ENCODE assay signal across 18 mouse cellular contexts in genomic region chr13:92707941-92708340, GRCm38 (mm10).
DNase-seq lines count a peak whose midpoint lies in the region; ATAC-seq and TF ChIP-seq lines count a peak whose summit lies in the region.
"Had no signal": no experiment of that assay in that cellular context is flagged by ENCODE, and none has a peak within 500 bp of the region (broad histone marks: within the 10 kb centered on the region; RNA-seq: fewer than 3 reads in every experiment).

No protein-coding gene starts in this region.

- H3K36me3 ChIP-seq in intestine, postnatal 0 days (ENCODE audit: control insufficient read depth, insufficient read depth): peaks cover 30% of the 10 kb centered on the region; the same call in 1 of the 2 replicates
- H3K36me3 ChIP-seq in intestine, embryonic 16.5 days (ENCODE audit: control insufficient read depth, insufficient read depth, low read length): 0 out of 2 replicates have a peak, but pooled peaks cover 2% of the 10 kb centered on the region
- H3K36me3 ChIP-seq in midbrain, embryonic 10.5 days: peaks cover 17% of the 10 kb centered on the region
- peaks cover 3% of the 10 kb centered on the region; the same call in 1 of the 2 replicates for H3K36me3 ChIP-seq in midbrain, embryonic 13.5 days
- peaks cover 33% of the 10 kb centered on the region for H3K36me3 ChIP-seq in thymus, adult 2 months (ENCODE audit: control insufficient read depth, insufficient read depth, low read length)
- H3K36me3 ChIP-seq in hindbrain, embryonic 11.5 days (ENCODE audit: control insufficient read depth, insufficient read depth, low read length): no peaks in the 10 kb centered on the region

- no peaks in the 10 kb centered on the region for H3K27me3 ChIP-seq in intestine, postnatal 0 days (replicated peaks; ENCODE audit: control insufficient read depth, insufficient read depth, low read length)
- H3K27me3 ChIP-seq in intestine, embryonic 16.5 days (replicated peaks; ENCODE audit: control insufficient read depth, insufficient read depth, low read length): no peaks in the 10 kb centered on the region
- peaks cover 20% of the 10 kb centered on the region for H3K27me3 ChIP-seq in midbrain, embryonic 10.5 days (ENCODE audit: low read depth, poor library complexity, severe bottlenecking)
- H3K27me3 ChIP-seq in midbrain, embryonic 13.5 days: peaks cover 4% of the 10 kb centered on the region
- H3K27me3 ChIP-seq in thymus, adult 2 months (ENCODE audit: control insufficient read depth, insufficient read depth, low read length): no peaks in the 10 kb centered on the region
- H3K27me3 ChIP-seq in hindbrain, embryonic 11.5 days (ENCODE audit: control insufficient read depth, insufficient read depth, low read length): no peaks in the 10 kb centered on the region
- H3K27me3 ChIP-seq: forebrain, embryonic 13.5 days; heart, embryonic 13.5 days had no signal

- ATAC-seq in intestine, postnatal 0 days: no peak
- ATAC-seq in intestine, embryonic 16.5 days: no peak
- no peak for ATAC-seq in midbrain, embryonic 13.5 days
- no peak for ATAC-seq in hindbrain, embryonic 11.5 days (ENCODE audit: low FRiP score)
- ATAC-seq: forebrain, embryonic 13.5 days; forebrain, postnatal 0 days had no signal

- no peaks in the 10 kb centered on the region for H3K9me3 ChIP-seq in intestine, postnatal 0 days (ENCODE audit: control insufficient read depth)
- H3K9me3 ChIP-seq in intestine, embryonic 16.5 days (ENCODE audit: control insufficient read depth, low read length): no peaks in the 10 kb centered on the region
- no peaks in the 10 kb centered on the region for H3K9me3 ChIP-seq in midbrain, embryonic 10.5 days (replicated peaks)
- H3K9me3 ChIP-seq in midbrain, embryonic 13.5 days: no peaks in the 10 kb centered on the region
- no peaks in the 10 kb centered on the region for H3K9me3 ChIP-seq in hindbrain, embryonic 11.5 days (ENCODE audit: control insufficient read depth, low read length)
- H3K9me3 ChIP-seq: embryonic facial prominence, embryonic 10.5 days; forebrain, embryonic 13.5 days; G1E; heart, embryonic 13.5 days had no signal

- peak; percentile 8 for DNase-seq in midbrain, embryonic 10.5 days (ENCODE audit: low spot score)
- peak; percentile 1 for DNase-seq in thymus, postnatal 0 days (ENCODE audit: low spot score)
- DNase-seq in thymus, adult 2 months: no peak
- no peak for DNase-seq in hindbrain, embryonic 11.5 days (ENCODE audit: low spot score)
- DNase-seq: adrenal gland, adult 8-10 months; adrenal gland, postnatal 36 days; cerebellum, adult 2 months; cerebellum, postnatal 10 days; forebrain, postnatal 0 days; gastrocnemius, postnatal 14 days had no signal

- H3K4me3 ChIP-seq in intestine, postnatal 0 days (ENCODE audit: low read depth, low read length): no peak overlapping the region
- H3K4me3 ChIP-seq in intestine, embryonic 16.5 days (ENCODE audit: low read length): no peak overlapping the region
- H3K4me3 ChIP-seq in midbrain, embryonic 10.5 days: no peak overlapping the region
- H3K4me3 ChIP-seq in midbrain, embryonic 13.5 days (replicated peaks): no peak overlapping the region
- H3K4me3 ChIP-seq in thymus, adult 2 months (ENCODE audit: control insufficient read depth, insufficient read depth, low read length): no peak overlapping the region
- no peak overlapping the region for H3K4me3 ChIP-seq in hindbrain, embryonic 11.5 days (ENCODE audit: low read depth, low read length)
- H3K4me3 ChIP-seq: embryonic facial prominence, embryonic 10.5 days; forebrain, embryonic 13.5 days; heart, embryonic 13.5 days had no signal

- 70% methylated on average over 2 of the region's 2 CpGs for WGBS in intestine, postnatal 0 days
- 74% methylated on average over 2 of the region's 2 CpGs for WGBS in intestine, embryonic 16.5 days
- WGBS in midbrain, embryonic 10.5 days: 55% methylated on average over 2 of the region's 2 CpGs
- WGBS in midbrain, embryonic 13.5 days: 61% methylated on average over 2 of the region's 2 CpGs
- 91% methylated on average over 2 of the region's 2 CpGs for WGBS in thymus, adult 2 months
- 62% methylated on average over 2 of the region's 2 CpGs for WGBS in hindbrain, embryonic 11.5 days

- no peak overlapping the region for H3K27ac ChIP-seq in intestine, postnatal 0 days (ENCODE audit: low read depth, low read length)
- no peak overlapping the region for H3K27ac ChIP-seq in intestine, embryonic 16.5 days (ENCODE audit: low read length)
- H3K27ac ChIP-seq in midbrain, embryonic 10.5 days (replicated peaks): 0 out of 2 replicates have a peak overlapping the region, but pooled peaks have one; percentile 28
- H3K27ac ChIP-seq in midbrain, embryonic 13.5 days: no peak overlapping the region
- no peak overlapping the region for H3K27ac ChIP-seq in thymus, adult 2 months (ENCODE audit: control insufficient read depth, insufficient read depth, low read length)
- no peak overlapping the region for H3K27ac ChIP-seq in hindbrain, embryonic 11.5 days (ENCODE audit: low read depth, low read length)
- H3K27ac ChIP-seq: embryonic facial prominence, embryonic 10.5 days; forebrain, embryonic 13.5 days; heart, embryonic 13.5 days; hindbrain, embryonic 14.5 days had no signal

- TF ChIP-seq POLR2A in thymus, adult 2 months (IDR thresholded peaks at IDR 0.05; ENCODE audit: control insufficient read depth, extremely low read depth, insufficient read depth, low read length, poor library complexity): no peak

- no peak overlapping the region for H3K9ac ChIP-seq in intestine, postnatal 0 days (ENCODE audit: low read depth, low read length)
- H3K9ac ChIP-seq in intestine, embryonic 16.5 days (ENCODE audit: low read depth, low read length): no peak overlapping the region
- H3K9ac ChIP-seq in midbrain, embryonic 13.5 days (replicated peaks): no peak overlapping the region
- no peak overlapping the region for H3K9ac ChIP-seq in hindbrain, embryonic 11.5 days (ENCODE audit: low read depth, low read length)
- H3K9ac ChIP-seq: forebrain, embryonic 13.5 days; forebrain, postnatal 0 days; heart, embryonic 13.5 days; hindbrain, embryonic 14.5 days had no signal

- no peak overlapping the region for H3K4me2 ChIP-seq in intestine, postnatal 0 days (replicated peaks; ENCODE audit: low read depth)
- H3K4me2 ChIP-seq in intestine, embryonic 16.5 days (ENCODE audit: low read depth, low read length): no peak overlapping the region
- no peak overlapping the region for H3K4me2 ChIP-seq in midbrain, embryonic 13.5 days (replicated peaks)
- no peak overlapping the region for H3K4me2 ChIP-seq in hindbrain, embryonic 11.5 days (replicated peaks; ENCODE audit: low read depth, low read length)
- H3K4me2 ChIP-seq: forebrain, embryonic 13.5 days; heart, embryonic 13.5 days; hindbrain, embryonic 14.5 days had no signal

- TF ChIP-seq CTCF in intestine, postnatal 0 days (IDR thresholded peaks at IDR 0.05; ENCODE audit: low read depth): peak; percentile 18; the same call in 1 of the 2 replicates
- TF ChIP-seq CTCF in thymus, adult 2 months (IDR thresholded peaks at IDR 0.05; ENCODE audit: borderline replicate concordance, control insufficient read depth, extremely low read depth, insufficient read depth, low read length, poor library complexity): no peak

- H3K4me1 ChIP-seq in intestine, postnatal 0 days (replicated peaks; ENCODE audit: control insufficient read depth, insufficient read depth, low read length): no peaks in the 10 kb centered on the region
- peaks cover 6% of the 10 kb centered on the region; the same call in 1 of the 2 replicates for H3K4me1 ChIP-seq in intestine, embryonic 16.5 days (ENCODE audit: control insufficient read depth, insufficient read depth, low read length)
- peaks cover 49% of the 10 kb centered on the region for H3K4me1 ChIP-seq in midbrain, embryonic 10.5 days
- peaks cover 9% of the 10 kb centered on the region for H3K4me1 ChIP-seq in midbrain, embryonic 13.5 days (replicated peaks)
- H3K4me1 ChIP-seq in thymus, adult 2 months (replicated peaks; ENCODE audit: control insufficient read depth, insufficient read depth, low read length): peaks cover 8% of the 10 kb centered on the region
- H3K4me1 ChIP-seq in hindbrain, embryonic 11.5 days (replicated peaks; ENCODE audit: control insufficient read depth, insufficient read depth, low read length): no peaks in the 10 kb centered on the region; the same call in 1 of the 2 replicates
- H3K4me1 ChIP-seq: heart, embryonic 13.5 days had no signal

Comparison
In these comparisons a context has a peak if more than half of its experiments do, and no peak if none do; other contexts are left out.
1. DNase-seq: peak in midbrain, embryonic 10.5 days (single experiment) and thymus, postnatal 0 days (single experiment); none in thymus, adult 2 months (single experiment) and hindbrain, embryonic 11.5 days (single experiment).